Mouse (Mus musculus) embryonic facial prominence, embryonic 15.5 days (tissue): ENCODE data around the gene Ercc6l. TPM values are rescaled to one million over a fixed set of nuclear protein-coding genes. Genes with fewer than 3 reads are reported as not detected.

Experiments
- ATAC-seq: fragments of 200-750 bp; cut with Nextera tagmentation; 2 replicates; pipeline ENCODE4 v1.8.0; 2017; ENCODE audit warnings: low read depth, moderate TSS enrichment; ENCODE audit not compliant: insufficient number of reproducible peaks, low FRiP score, low TSS enrichment
- H3K27ac ChIP-seq: fragments of 300-500 bp; sonication (generic); replicated peaks from 2 replicates; pipeline ENCODE4 v1.5.1; 2015; ENCODE audit warnings: mild to moderate bottlenecking, inconsistent platforms
- H3K27me3 ChIP-seq: fragments of 300-500 bp; sonication (generic); 2 replicates; pipeline ENCODE4 v1.6.1; 2015; ENCODE audit warnings: inconsistent platforms
- H3K36me3 ChIP-seq: fragments of 300-500 bp; sonication (generic); 2 replicates; pipeline ENCODE4 v1.6.1; 2015; ENCODE audit warnings: mild to moderate bottlenecking, inconsistent platforms
- H3K4me1 ChIP-seq: fragments of 300-500 bp; sonication (generic); 2 replicates; pipeline ENCODE4 v1.6.1; 2015; ENCODE audit warnings: inconsistent platforms
- H3K4me2 ChIP-seq: fragments of 300-500 bp; sonication (generic); replicated peaks from 2 replicates; pipeline ENCODE4 v1.6.1; 2015; ENCODE audit warnings: mild to moderate bottlenecking, inconsistent platforms
- H3K4me3 ChIP-seq: fragments of 300-500 bp; sonication (generic); replicated peaks from 2 replicates; pipeline ENCODE4 v1.5.1; 2015; ENCODE audit warnings: mild to moderate bottlenecking, inconsistent platforms
- H3K9ac ChIP-seq: fragments of 300-500 bp; sonication (generic); 2 replicates; pipeline ENCODE4 v1.6.1; 2015; ENCODE audit warnings: inconsistent platforms
- H3K9me3 ChIP-seq: fragments of 300-500 bp; sonication (generic); replicated peaks from 2 replicates; pipeline ENCODE4 v1.6.1; 2016; ENCODE audit warnings: inconsistent platforms
- WGBS: fragments of 180-500 bp; shearing (Covaris S2); methylation state at CpG from one replicate; pipeline ENCODE4 v1.1.7; 2015; 5-methylcytosine and 5-hydroxymethylcytosine counted together
- polyA plus RNA-seq: library from polyadenylated mRNA; unstranded; fragments of >200 nt; fragmentation: Nextera tagmentation; extraction: Ambion mirVana; gene quantifications from 2 replicates; pipeline ENCODE4 v1.2.1, GENCODE M21; 2015

Gene Ercc6l
- polyA plus RNA-seq, 1 experiment from 2014 or later: 8.6 TPM

DNA sequence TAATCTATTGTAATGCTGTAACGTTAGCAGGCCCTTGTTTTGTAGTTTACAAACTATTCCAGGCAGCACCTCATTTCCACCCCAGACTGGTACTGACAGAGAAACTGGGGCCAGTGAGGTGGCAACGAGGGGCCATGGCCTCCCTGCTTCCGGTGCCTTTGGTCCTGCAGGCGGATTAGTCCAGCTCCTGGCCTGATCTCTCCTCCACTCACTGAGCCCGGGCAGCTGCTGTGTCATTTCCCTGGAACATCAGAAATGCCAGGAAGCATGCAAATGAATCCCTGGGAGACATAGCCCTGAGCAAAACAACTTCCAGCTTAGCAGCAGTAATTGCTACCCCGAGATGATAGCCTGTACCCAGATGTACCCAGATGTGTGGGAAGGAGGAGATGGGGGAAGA lies 10.1 kb upstream of the Ercc6l start:
- H3K9ac ChIP-seq: no peak overlapping the region
- no peak overlapping the region for H3K27ac ChIP-seq
- no peaks in the 10 kb centered on the region for H3K36me3 ChIP-seq
- H3K4me3 ChIP-seq: no peak overlapping the region
- no peak overlapping the region for H3K4me2 ChIP-seq
- no peaks in the 10 kb centered on the region for H3K9me3 ChIP-seq
- H3K27me3 ChIP-seq: no peaks in the 10 kb centered on the region; the same call in 1 of the 2 replicates
- 18% methylated on average over 6 of the region's 6 CpGs for WGBS
- H3K4me1 ChIP-seq: no peaks in the 10 kb centered on the region
- ATAC-seq: no peak

DNA sequence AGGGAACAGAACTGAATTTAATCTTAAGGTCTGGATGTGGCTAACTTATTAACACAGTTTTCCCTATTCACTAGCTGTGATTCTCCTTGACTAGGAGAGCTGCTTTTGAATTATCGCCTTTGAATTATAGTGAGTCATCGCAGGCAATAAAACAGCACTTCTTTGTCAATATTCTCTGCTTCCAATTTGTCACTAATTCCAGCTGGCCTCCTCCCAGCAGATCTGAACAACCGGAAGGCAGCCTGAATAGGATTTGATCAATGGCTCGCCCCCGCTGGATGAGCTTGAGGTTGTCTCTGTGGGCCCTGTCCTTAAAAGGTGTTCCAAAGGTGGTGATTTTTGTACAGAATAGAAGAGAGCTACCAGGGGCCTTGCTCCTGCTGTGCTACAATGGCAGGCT lies 9.6 kb upstream of the Ercc6l start:
- no peaks in the 10 kb centered on the region; the same call in 1 of the 2 replicates for H3K27me3 ChIP-seq
- no peaks in the 10 kb centered on the region for H3K9me3 ChIP-seq
- no peak overlapping the region for H3K4me2 ChIP-seq
- no peak overlapping the region for H3K9ac ChIP-seq
- H3K36me3 ChIP-seq: no peaks in the 10 kb centered on the region
- H3K4me1 ChIP-seq: no peaks in the 10 kb centered on the region
- H3K27ac ChIP-seq: no peak overlapping the region
- ATAC-seq: no peak
- no peak overlapping the region for H3K4me3 ChIP-seq
- 32% methylated on average over 5 of the region's 5 CpGs for WGBS

- WGBS: 73% methylated on average over 4 of the region's 4 CpGs
Observed at GRCm38 (mm10) chrX:102163529-102163928, 6.6 kb upstream of the Ercc6l start.

DNA sequence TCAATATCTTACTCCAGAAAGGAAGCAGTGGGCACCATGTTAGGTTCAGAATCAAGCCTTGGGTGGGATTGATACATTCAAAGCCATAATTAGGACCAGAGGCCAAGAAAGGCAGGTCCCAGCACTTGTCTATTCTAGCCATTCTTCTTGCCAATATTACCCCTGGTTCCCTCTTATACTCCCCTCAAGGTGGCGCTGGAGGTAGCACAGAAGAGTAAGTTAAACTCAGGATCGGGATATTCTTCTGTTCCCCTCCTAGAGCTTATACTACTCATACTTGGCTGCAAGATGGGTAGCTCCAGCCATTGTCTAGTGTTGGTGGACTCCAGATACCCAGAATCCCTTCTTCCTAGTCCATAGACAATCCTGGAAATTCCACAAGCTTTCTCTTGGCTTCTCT lies 6.2 kb upstream of the Ercc6l start:
- H3K4me2 ChIP-seq: no peak overlapping the region
- ATAC-seq: no peak
- H3K27ac ChIP-seq: no peak overlapping the region
- no peaks in the 10 kb centered on the region for H3K4me1 ChIP-seq
- H3K27me3 ChIP-seq: no peaks in the 10 kb centered on the region; the same call in 1 of the 2 replicates
- no peaks in the 10 kb centered on the region for H3K9me3 ChIP-seq
- WGBS: 44% methylated on average over 2 of the region's 2 CpGs
- H3K36me3 ChIP-seq: no peaks in the 10 kb centered on the region
- H3K9ac ChIP-seq: no peak overlapping the region
- H3K4me3 ChIP-seq: no peak overlapping the region

More at GRCm38 (mm10) chrX:102163529-102163928, 6.6 kb upstream of the Ercc6l start:
- ATAC-seq: no peak
- no peak overlapping the region for H3K27ac ChIP-seq
- no peaks in the 10 kb centered on the region for H3K4me1 ChIP-seq
- H3K9me3 ChIP-seq: no peaks in the 10 kb centered on the region
- no peaks in the 10 kb centered on the region; the same call in 1 of the 2 replicates for H3K27me3 ChIP-seq
- H3K4me2 ChIP-seq: no peak overlapping the region
- no peaks in the 10 kb centered on the region for H3K36me3 ChIP-seq
- H3K9ac ChIP-seq: no peak overlapping the region
- H3K4me3 ChIP-seq: no peak overlapping the region

- no peaks in the 10 kb centered on the region; the same call in 1 of the 2 replicates for H3K27me3 ChIP-seq
- H3K27ac ChIP-seq: no peak overlapping the region
- ATAC-seq: no peak
- H3K9me3 ChIP-seq: no peaks in the 10 kb centered on the region
- no peak overlapping the region for H3K4me2 ChIP-seq
- H3K4me3 ChIP-seq: no peak overlapping the region
- no peaks in the 10 kb centered on the region for H3K36me3 ChIP-seq
- no peak overlapping the region for H3K9ac ChIP-seq
- no peaks in the 10 kb centered on the region for H3K4me1 ChIP-seq
- 61% methylated on average over 2 of the region's 2 CpGs for WGBS
Observed at GRCm38 (mm10) chrX:102160528-102160927, 3.6 kb upstream of the Ercc6l start.

GRCm38 (mm10) chrX:102159778-102160177 lies 2.9 kb upstream of the Ercc6l start:
- no peaks in the 10 kb centered on the region for H3K4me1 ChIP-seq
- ATAC-seq: no peak
- no peak overlapping the region for H3K27ac ChIP-seq
- H3K36me3 ChIP-seq: no peaks in the 10 kb centered on the region
- 33% methylated on average over 2 of the region's 2 CpGs for WGBS
- H3K27me3 ChIP-seq: no peaks in the 10 kb centered on the region; the same call in 1 of the 2 replicates
- no peaks in the 10 kb centered on the region for H3K9me3 ChIP-seq
- H3K4me3 ChIP-seq: no peak overlapping the region
- no peak overlapping the region for H3K9ac ChIP-seq
- H3K4me2 ChIP-seq: no peak overlapping the region

- Histone ChIP-seq H3K4me1 (no peaks in the 10 kb centered on the region), H3K27me3 (no peaks in the 10 kb centered on the region), H3K9ac (no peak overlapping the region), H3K36me3 (no peaks in the 10 kb centered on the region), H3K4me3 (peak overlapping the region; percentile 55), H3K9me3 (no peaks in the 10 kb centered on the region), H3K27ac (peak overlapping the region; percentile 76), H3K4me2 (peak overlapping the region; percentile 40)
- ATAC-seq: no peak
- 47% methylated on average over 5 of the region's 5 CpGs for WGBS
Observed at GRCm38 (mm10) chrX:102157423-102157791, 516 bp upstream of the Ercc6l start.

DNA sequence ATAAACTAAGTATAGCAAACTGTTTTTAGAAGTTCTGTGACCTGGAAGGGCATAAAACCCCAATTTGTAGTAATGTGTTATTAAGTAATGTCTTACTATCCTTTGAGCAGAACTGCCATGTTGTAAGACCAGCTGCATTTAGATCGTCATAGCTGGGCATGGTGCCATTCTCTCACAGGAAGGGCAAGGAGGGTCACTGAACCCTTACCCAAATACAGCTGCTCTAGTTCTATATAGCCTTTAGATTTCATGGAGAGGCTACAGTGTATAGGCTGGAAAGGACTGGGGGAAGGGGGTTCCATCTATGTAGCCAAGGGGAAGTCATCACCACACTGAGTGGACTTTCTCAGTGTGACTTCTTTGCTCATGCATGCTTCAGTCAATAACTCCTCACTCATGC lies 15.7 kb downstream of the Ercc6l start:
- no peaks in the 10 kb centered on the region for H3K9me3 ChIP-seq
- H3K27me3 ChIP-seq: no peaks in the 10 kb centered on the region
- H3K4me2 ChIP-seq: no peak overlapping the region
- no peak overlapping the region for H3K27ac ChIP-seq
- no peak for ATAC-seq
- 0 out of 2 replicates have a peak, but pooled peaks cover 9% of the 10 kb centered on the region for H3K36me3 ChIP-seq
- H3K9ac ChIP-seq: no peak overlapping the region
- no peaks in the 10 kb centered on the region for H3K4me1 ChIP-seq
- 75% methylated on average over 1 of the region's 1 CpGs for WGBS
- H3K4me3 ChIP-seq: no peak overlapping the region

- H3K4me1 ChIP-seq: 0 out of 2 replicates have a peak, but pooled peaks cover 3% of the 10 kb centered on the region
- H3K9me3 ChIP-seq: no peaks in the 10 kb centered on the region
- no peak overlapping the region for H3K4me3 ChIP-seq
- no peaks in the 10 kb centered on the region for H3K27me3 ChIP-seq
- 75% methylated on average over 2 of the region's 2 CpGs for WGBS
- no peak overlapping the region for H3K27ac ChIP-seq
- ATAC-seq: no peak
- H3K9ac ChIP-seq: no peak overlapping the region
- H3K4me2 ChIP-seq: no peak overlapping the region
- H3K36me3 ChIP-seq: no peaks in the 10 kb centered on the region
Observed at GRCm38 (mm10) chrX:102121321-102121720, 35.6 kb downstream of the Ercc6l start.

DNA sequence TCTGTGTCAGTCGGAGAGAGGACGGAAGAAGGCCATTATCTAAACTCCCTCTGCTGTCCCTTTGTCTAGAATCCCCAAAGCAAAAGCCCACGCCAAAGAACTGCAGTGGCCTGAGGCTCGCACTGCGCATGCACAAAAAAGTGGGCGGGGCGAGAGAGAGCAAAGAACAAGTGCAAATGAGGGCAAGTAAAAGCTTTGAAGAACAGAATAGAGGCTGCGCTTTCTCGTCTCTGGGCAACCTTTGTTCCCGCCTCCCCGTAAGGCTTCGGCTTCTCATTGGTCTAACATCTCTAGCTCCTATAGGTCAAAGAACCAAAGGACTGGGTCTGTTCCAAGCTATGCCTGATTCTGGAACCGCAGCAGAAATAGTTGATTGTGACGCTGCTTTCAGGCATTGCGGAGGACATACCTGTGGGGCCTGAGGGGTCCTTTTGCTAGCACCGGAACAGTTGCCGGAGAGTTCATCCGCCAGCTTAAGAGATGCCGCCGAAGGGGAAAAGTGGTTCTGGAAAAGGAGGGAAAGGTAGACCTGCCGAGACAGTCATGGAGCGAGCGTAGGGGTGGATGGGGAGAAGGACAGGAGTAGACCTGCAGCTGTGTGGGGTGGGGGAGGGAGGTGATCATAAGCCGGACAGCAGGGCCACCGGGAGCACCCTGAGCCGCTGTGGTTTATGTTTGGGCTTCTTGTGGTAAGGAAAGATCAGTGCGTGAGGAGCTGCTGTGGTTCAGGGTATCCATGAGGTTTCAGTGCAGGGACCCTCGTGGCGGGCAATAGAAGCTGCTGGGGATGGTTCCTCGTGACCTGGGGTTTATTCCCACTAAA lies 37.6 kb downstream of the Ercc6l start, which contains the start of gene Pin4:
Gene Pin4 (plus strand): TSS at position 406 of the 823 bp plus-strand sequence.
- H3K9me3 ChIP-seq: no peaks in the 10 kb centered on the region
- 0 out of 2 replicates have a peak, but pooled peaks cover 3% of the 10 kb centered on the region for H3K4me1 ChIP-seq
- H3K36me3 ChIP-seq: no peaks in the 10 kb centered on the region
- peak within 1 kb of the TSS; percentile 61 for H3K4me3 ChIP-seq
- H3K4me2 ChIP-seq: peak within 1 kb of the TSS; percentile 51
- 12% methylated on average over 30 of the region's 30 CpGs for WGBS
- no peak within 1 kb of the TSS for H3K27ac ChIP-seq
- H3K9ac ChIP-seq: peak within 1 kb of the TSS; percentile 47
- peak; percentile 98 for ATAC-seq
- H3K27me3 ChIP-seq: 0 out of 2 replicates have a peak, but pooled peaks cover 3% of the 10 kb centered on the region

GRCm38 (mm10) chrX:102115676-102116075 lies 41.2 kb downstream of the Ercc6l start:
- ATAC-seq: no peak
- Histone ChIP-seq H3K9me3 (no peaks in the 10 kb centered on the region), H3K4me1 (0 out of 2 replicates have a peak, but pooled peaks cover 3% of the 10 kb centered on the region), H3K4me3 (no peak overlapping the region), H3K27me3 (peaks cover 3% of the 10 kb centered on the region; the same call in 1 of the 2 replicates), H3K27ac (no peak overlapping the region), H3K36me3 (no peaks in the 10 kb centered on the region), H3K4me2 (no peak overlapping the region), H3K9ac (no peak overlapping the region)
- whole genome bisulfite sequencing: 49% methylated on average over 4 of the region's 4 CpGs
